Mouse (Mus musculus) bone marrow macrophage, adult 2 months (primary cell): ENCODE measurements around the gene Prrx2. TPM values are rescaled to one million over a fixed set of nuclear protein-coding genes. Genes with fewer than 3 reads are reported as not detected.

Experiments used
- H3K27ac ChIP-seq: 2 replicates; pipeline ENCODE4 v1.5.1; 2012; ENCODE audit warnings: low read depth, low read length; ENCODE audit not compliant: insufficient read depth
- H3K4me1 ChIP-seq: 2 replicates; pipeline ENCODE4 v1.6.1; 2012; ENCODE audit warnings: low read length; ENCODE audit not compliant: control insufficient read depth, insufficient read depth
- H3K4me3 ChIP-seq: 2 replicates; pipeline ENCODE4 v1.5.1; 2012; ENCODE audit warnings: mild to moderate bottlenecking, low read length, moderate library complexity; ENCODE audit not compliant: insufficient read depth
- CTCF ChIP-seq: IDR thresholded peaks from 2 replicates; pipeline ENCODE4 v1.5.1; 2012; ENCODE audit warnings: low read depth, mild to moderate bottlenecking, low read length, moderate library complexity
- POLR2A ChIP-seq: IDR thresholded peaks from 2 replicates; pipeline ENCODE4 v1.6.1; 2012; ENCODE audit warnings: mild to moderate bottlenecking, low read depth, low read length, borderline replicate concordance
- polyA plus RNA-seq: library from polyadenylated mRNA; stranded (reverse); fragments of >200 nt; gene quantifications from 2 replicates; pipeline ENCODE4 v1.2.4, GENCODE M21; 2012; ENCODE audit not compliant: missing spikeins, insufficient read depth, insufficient read length

Gene Prrx2
- 0.63 TPM in 1 of 2 replicates, not detected in the other for polyA plus RNA-seq

GRCm38 (mm10) chr2:30834373-30835022 lies at the start of gene Prrx2:
Prrx2 (plus strand) TSS chr2:30834972.
- Histone ChIP-seq H3K27ac (no peak within 1 kb of the TSS), H3K4me1 (peaks cover 2% of the 10 kb centered on the region; the same call in 1 of the 2 replicates), H3K4me3 (no peak within 1 kb of the TSS)
- TF ChIP-seq CTCF (no peak), POLR2A (no peak)

- H3K4me1 ChIP-seq: peaks cover 8% of the 10 kb centered on the region
- no peak overlapping the region for H3K4me3 ChIP-seq
- no peak overlapping the region for H3K27ac ChIP-seq
- no peak for TF ChIP-seq CTCF
- TF ChIP-seq POLR2A: no peak
Measured at GRCm38 (mm10) chr2:30787466-30787865, 47.3 kb upstream of the Prrx2 start.

DNA sequence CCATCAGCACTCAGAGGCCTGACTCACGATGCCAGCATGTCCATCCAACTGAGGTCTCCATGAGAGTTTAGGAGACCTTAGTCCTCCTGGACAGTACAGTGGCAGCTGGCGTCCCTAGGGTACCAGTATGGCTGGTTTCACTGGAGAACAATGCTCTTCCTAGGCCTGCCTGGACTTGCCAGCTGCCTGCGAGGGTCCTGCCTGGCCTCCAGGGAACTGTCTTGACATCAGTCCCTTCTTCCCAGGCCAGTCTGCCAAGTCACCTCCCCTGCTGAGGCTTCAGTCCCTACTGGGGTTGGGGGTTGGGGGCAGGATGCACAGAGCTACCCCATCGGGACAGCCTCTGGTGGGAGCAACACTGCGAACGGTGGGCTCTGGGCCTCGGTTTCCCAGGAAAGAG lies 42.7 kb upstream of the Prrx2 start:
- Histone ChIP-seq H3K4me3 (no peak overlapping the region), H3K27ac (no peak overlapping the region), H3K4me1 (peaks cover 2% of the 10 kb centered on the region)
- TF ChIP-seq CTCF (no peak), POLR2A (no peak)

- Histone ChIP-seq H3K4me3 (peak overlapping the region; percentile 52), H3K27ac (no peak overlapping the region)
Measured at GRCm38 (mm10) chr2:30794179-30795108, 40.3 kb upstream of the Prrx2 start.

DNA sequence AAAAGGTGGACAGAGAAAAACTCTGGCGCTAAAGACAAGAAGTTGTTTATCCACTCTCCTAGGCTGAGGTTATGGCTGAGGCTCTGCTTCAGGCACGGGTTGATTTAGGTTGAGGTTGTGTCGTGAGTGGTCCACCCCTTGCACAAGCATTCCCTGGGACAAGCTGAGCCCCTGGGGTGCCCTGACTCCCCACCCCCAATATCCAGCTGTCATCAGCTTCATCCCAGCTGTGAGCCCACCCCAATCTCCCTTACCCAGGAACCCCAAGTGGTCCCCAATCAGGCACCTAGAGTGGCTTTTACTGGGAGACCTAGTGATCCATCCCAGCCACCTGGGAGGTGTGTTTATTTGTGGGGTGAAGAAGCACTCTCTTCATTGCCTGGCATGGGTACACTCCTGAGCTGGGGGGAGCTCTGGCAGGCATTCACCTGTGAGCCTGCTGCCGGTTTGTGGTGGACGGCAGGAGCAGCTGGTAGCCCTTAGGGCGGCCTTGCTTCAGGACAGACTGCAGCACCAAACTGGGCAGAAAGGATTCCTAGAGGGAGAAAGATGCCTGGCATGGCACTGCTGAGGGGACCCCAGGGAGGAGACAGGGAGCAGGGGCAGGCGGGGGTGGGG lies 39.4 kb upstream of the Prrx2 start:
- TF ChIP-seq POLR2A: no peak
- TF ChIP-seq CTCF: no peak
- H3K4me1 ChIP-seq: peaks cover 2% of the 10 kb centered on the region
- peak overlapping the region; percentile 52 for H3K4me3 ChIP-seq
- no peak overlapping the region for H3K27ac ChIP-seq

More at GRCm38 (mm10) chr2:30794179-30795108, 40.3 kb upstream of the Prrx2 start:
- H3K4me1 ChIP-seq: peaks cover 2% of the 10 kb centered on the region
- TF ChIP-seq CTCF (peak; percentile 47), POLR2A (no peak)

- no peak overlapping the region for H3K27ac ChIP-seq
- peaks cover 2% of the 10 kb centered on the region for H3K4me1 ChIP-seq
- TF ChIP-seq CTCF (no peak; the same call in 1 of the 2 replicates), POLR2A (no peak)
- H3K4me3 ChIP-seq: no peak overlapping the region
Measured at GRCm38 (mm10) chr2:30795889-30796275, 38.9 kb upstream of the Prrx2 start.

DNA sequence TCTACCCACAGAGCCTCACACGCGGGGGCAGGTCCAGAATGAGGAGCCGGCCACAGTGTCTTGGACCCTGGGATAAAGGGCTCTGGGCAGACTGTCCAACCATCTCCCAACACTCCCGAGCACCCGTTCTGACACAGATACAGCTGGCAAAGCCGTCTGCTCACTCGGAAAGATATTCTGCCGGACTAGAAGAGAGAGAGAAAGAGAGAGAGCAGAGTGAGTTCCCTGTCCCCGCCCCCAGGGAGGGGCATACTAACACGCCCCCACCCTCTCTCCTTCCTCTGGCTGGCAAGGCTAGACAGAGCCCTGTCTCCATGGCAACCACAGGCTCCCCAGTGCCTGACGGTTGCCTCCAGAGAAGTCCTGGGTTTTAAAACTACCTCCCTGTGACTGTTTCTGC lies 38.4 kb upstream of the Prrx2 start:
- TF ChIP-seq CTCF (no peak), POLR2A (no peak)
- Histone ChIP-seq H3K27ac (no peak overlapping the region), H3K4me3 (peak overlapping the region; percentile 48), H3K4me1 (peaks cover 3% of the 10 kb centered on the region)

- no peak overlapping the region for H3K27ac ChIP-seq
- no peak overlapping the region for H3K4me3 ChIP-seq
- peaks cover 6% of the 10 kb centered on the region; the same call in 1 of the 2 replicates for H3K4me1 ChIP-seq
- no peak for TF ChIP-seq POLR2A
- no peak for TF ChIP-seq CTCF
Measured at GRCm38 (mm10) chr2:30799456-30799855, 35.3 kb upstream of the Prrx2 start.

DNA sequence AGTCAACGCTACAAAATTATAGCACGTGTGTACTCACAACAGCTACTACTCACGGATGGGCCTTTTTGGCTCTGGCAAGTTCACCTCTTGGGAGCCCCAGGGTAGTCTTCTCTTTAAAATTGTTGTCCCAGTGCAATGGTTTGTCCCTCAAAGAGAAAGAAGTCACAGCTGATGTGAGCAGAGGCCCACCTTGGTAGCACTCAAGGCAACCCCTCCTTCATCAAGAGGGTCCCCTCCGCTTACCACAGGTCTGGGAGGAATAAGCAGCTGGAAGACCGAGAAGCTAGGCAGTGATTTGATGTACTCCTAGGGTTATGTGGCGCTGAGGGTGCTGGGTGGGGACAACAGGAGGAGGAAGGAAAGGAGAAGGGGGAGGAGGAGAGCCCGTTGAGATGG lies 34.1 kb upstream of the Prrx2 start:
- H3K4me3 ChIP-seq: 0 out of 2 replicates have a peak overlapping the region, but pooled peaks have one; percentile 56
- peaks cover 11% of the 10 kb centered on the region for H3K4me1 ChIP-seq
- TF ChIP-seq CTCF (no peak), POLR2A (no peak)
- H3K27ac ChIP-seq: no peak overlapping the region

DNA sequence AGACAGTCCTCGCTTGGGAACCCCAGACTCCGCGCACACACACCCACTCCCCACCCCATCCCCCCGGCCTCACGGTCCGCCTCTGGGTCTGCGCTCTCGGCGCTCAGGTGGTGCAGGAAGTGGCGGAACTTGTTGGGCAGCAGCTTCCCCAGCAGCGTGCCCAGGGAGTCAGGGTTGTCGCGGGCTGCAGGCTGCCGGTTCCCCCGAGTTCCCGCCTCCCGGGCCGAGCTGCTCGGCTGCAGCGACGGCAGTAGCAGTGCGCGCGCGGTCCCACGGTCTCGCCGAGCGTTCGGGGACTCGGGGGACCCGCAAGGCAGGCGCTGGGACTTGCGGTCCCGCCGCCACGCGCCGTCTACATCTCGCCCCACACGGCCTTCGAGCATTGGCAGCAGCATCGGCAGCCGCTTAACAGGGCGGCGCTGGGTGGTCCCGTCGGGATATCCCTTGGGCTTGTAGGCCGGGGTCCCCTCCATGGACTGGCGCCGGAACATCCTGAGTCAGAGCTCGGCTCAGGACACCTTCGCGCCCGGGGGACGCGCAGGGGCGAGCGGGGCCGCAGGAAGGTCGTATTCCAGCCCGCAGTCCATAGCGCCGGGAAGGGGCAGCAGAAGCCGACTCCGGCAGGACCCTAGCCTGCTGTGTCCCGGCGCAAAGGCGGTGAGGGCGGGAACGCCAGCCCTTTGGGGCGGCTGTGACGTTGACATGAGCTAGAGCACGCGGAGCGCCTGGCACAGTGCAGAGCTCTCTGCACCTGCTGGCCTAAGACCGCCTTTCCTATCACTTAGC lies 33.5 kb upstream of the Prrx2 start:
- Histone ChIP-seq H3K4me3 (peak overlapping the region; percentile 56), H3K4me1 (peaks cover 17% of the 10 kb centered on the region), H3K27ac (no peak overlapping the region)
- TF ChIP-seq CTCF (no peak), POLR2A (no peak)
